Mouse (Mus musculus) frontal cortex, postnatal 25 days (tissue): ENCODE results near the gene Ccdc9.
A peak's percentile ranks its signal among the peaks of the same experiment; 100 is the strongest.
"Not testable (repeated sequence)": the region's sequence is repeated elsewhere in the genome, so short reads cannot be mapped to it uniquely, and the experiment has no call there.

ENCODE experiments used
- DNase-seq, 2 experiments: peaks; one replicate each; pipeline ENCODE4 v3.0.0; 2022; ENCODE audit warnings: low spot score in 2 of 2

Ccdc9 gene

GRCm38 (mm10) chr7:16308093-16308492, 21.5 kb upstream of the Ccdc9 start, which contains the start of gene Bbc3:
Gene Bbc3, plus strand, starts transcription at chr7:16308393.
- DNase-seq, result not testable (repeated sequence)

GRCm38 (mm10) chr7:16307141-16307540, 20.5 kb upstream of the Ccdc9 start:
- not testable (repeated sequence) for DNase-seq

GRCm38 (mm10) chr7:16299419-16300035, 12.9 kb upstream of the Ccdc9 start:
- DNase-seq, result peak; percentile 86 to 92

GRCm38 (mm10) chr7:16298927-16299326, 12.3 kb upstream of the Ccdc9 start:
- DNase-seq, result no peak

GRCm38 (mm10) chr7:16297616-16298015, 11.0 kb upstream of the Ccdc9 start:
- no peak for DNase-seq

- peak; percentile 56 to 62 for DNase-seq
Observed at GRCm38 (mm10) chr7:16296766-16297390, 10.3 kb upstream of the Ccdc9 start.

GRCm38 (mm10) chr7:16296146-16296545, 9.6 kb upstream of the Ccdc9 start:
- no peak for DNase-seq

- peak; percentile 52 to 56 for DNase-seq
Observed at GRCm38 (mm10) chr7:16295321-16295900, 8.8 kb upstream of the Ccdc9 start.

- peak; percentile 92 to 93 for DNase-seq
Observed at GRCm38 (mm10) chr7:16294837-16295236, 8.2 kb upstream of the Ccdc9 start.

GRCm38 (mm10) chr7:16294346-16294745, 7.8 kb upstream of the Ccdc9 start:
- no peak for DNase-seq

- DNase-seq, result no peak
Observed at GRCm38 (mm10) chr7:16287791-16288190, 1.2 kb upstream of the Ccdc9 start.

GRCm38 (mm10) chr7:16287016-16287415, 421 bp upstream of the Ccdc9 start:
- no peak for DNase-seq

- DNase-seq, result peak in 1 of 2 experiments; percentile 41
Observed at GRCm38 (mm10) chr7:16285450-16286025, 1.1 kb downstream of the Ccdc9 start.

- DNase-seq, result no peak
Observed at GRCm38 (mm10) chr7:16284904-16285303, 1.7 kb downstream of the Ccdc9 start.

GRCm38 (mm10) chr7:16284001-16284400, 2.6 kb downstream of the Ccdc9 start:
- DNase-seq, result no peak

GRCm38 (mm10) chr7:16282334-16282733, 4.3 kb downstream of the Ccdc9 start:
- no peak for DNase-seq

- no peak for DNase-seq
Observed at GRCm38 (mm10) chr7:16280721-16281120, 5.9 kb downstream of the Ccdc9 start.

- DNase-seq, result no peak
Observed at GRCm38 (mm10) chr7:16274922-16275890, 11.4 kb downstream of the Ccdc9 start.

- peak; percentile 42 to 59 for DNase-seq
Observed at GRCm38 (mm10) chr7:16273766-16274140, 12.8 kb downstream of the Ccdc9 start.

- DNase-seq, result peak; percentile 54 to 66
Observed at GRCm38 (mm10) chr7:16273081-16273765, 13.4 kb downstream of the Ccdc9 start, which contains the start of gene Inafm1. Gene Inafm1, minus strand, starts transcription at chr7:16273617.

- peak; percentile 31 to 48 for DNase-seq
Observed at GRCm38 (mm10) chr7:16272681-16273080, 13.9 kb downstream of the Ccdc9 start.
